Comparison of ENCODE assay signal across 7 mouse cellular contexts in genomic region chr2:18056786-18057255, GRCm38 (mm10). TPM values are rescaled to one million over a fixed set of nuclear protein-coding genes. Genes with fewer than 3 reads are reported as not detected.
A peak's percentile ranks its signal among the peaks of the same experiment; 100 is the strongest.
DNase-seq lines count a peak whose midpoint lies in the region; ATAC-seq lines count a peak whose summit lies in the region.

No protein-coding gene starts in this region.

- peaks cover 65% of the 10 kb centered on the region for H3K4me1 ChIP-seq in midbrain, embryonic 10.5 days

- peak; percentile 95 for DNase-seq in adipocyte (ENCODE audit: low spot score)
- DNase-seq in embryo, embryonic 10.5 days (ENCODE audit: low spot score), result peak; percentile 96
- DNase-seq in gastrocnemius, postnatal 10 days, result peak; percentile 89
- DNase-seq in left cerebral cortex, postnatal 14 days (ENCODE audit: low spot score in 2 of 2), result peak; percentile 80 to 84
- DNase-seq in midbrain, embryonic 10.5 days (ENCODE audit: low spot score), result peak; percentile 94
- peak; percentile 81 to 83 for DNase-seq in right cerebral cortex, postnatal 36 days (ENCODE audit: low spot score in 2 of 2)

- peak overlapping the region; percentile 100 for H3K27ac ChIP-seq in midbrain, embryonic 10.5 days (replicated peaks)

- ATAC-seq in inflammation-experienced regulatory T-cells, adult 6 months, result peak; percentile 79

- H3K36me3 ChIP-seq in midbrain, embryonic 10.5 days, result no peaks in the 10 kb centered on the region

- no peaks in the 10 kb centered on the region for H3K27me3 ChIP-seq in midbrain, embryonic 10.5 days (ENCODE audit: low read depth, poor library complexity, severe bottlenecking)

- H3K9me3 ChIP-seq in midbrain, embryonic 10.5 days (replicated peaks), result no peaks in the 10 kb centered on the region

- WGBS in midbrain, embryonic 10.5 days, result under 1% methylated on average over 41 of the region's 50 CpGs

- H3K4me3 ChIP-seq in midbrain, embryonic 10.5 days, result peak overlapping the region; percentile 81

- intact Hi-C loops in left cerebral cortex, postnatal 14 days (cut with DNase I), result no loop called here

RNA-seq across cellular contexts. Expression of gene Mllt10, which starts 1.8 kb away (rescaled TPM):
- 10 to 100 TPM; 21.7 to 33.1 TPM for total RNA-seq in gastrocnemius, postnatal 10 days (2021)
- polyA plus RNA-seq in inflammation-experienced regulatory T-cells, adult 6 months (2017; shearing (Covaris generic)), result 10 to 100 TPM; 26.7 to 44.6 (median 37.8) TPM
- total RNA-seq in left cerebral cortex, postnatal 14 days (2021), result 10 to 100 TPM; 47.7 TPM
- 66.9 and 71.0 TPM in 2 replicates for polyA plus RNA-seq in midbrain, embryonic 10.5 days (2016; fragmentation: Nextera tagmentation; extraction: Ambion mirVana)

RNA-seq across cellular contexts. Expression of gene Skida1, which starts 8.0 kb away (rescaled TPM):
- total RNA-seq in gastrocnemius, postnatal 10 days (2021), result 1 to 10 TPM; 2.0 to 2.1 TPM
- polyA plus RNA-seq in inflammation-experienced regulatory T-cells, adult 6 months (2017; shearing (Covaris generic)), result 1 to 10 TPM in 1 of 3 experiments, under 1 TPM in 2; 0.37 to 1.0 (median 0.83) TPM
- 1 to 10 TPM; 7.1 to 8.1 TPM for total RNA-seq in left cerebral cortex, postnatal 14 days (2021)
- 19.3 and 22.7 TPM in 2 replicates for polyA plus RNA-seq in midbrain, embryonic 10.5 days (2016; fragmentation: Nextera tagmentation; extraction: Ambion mirVana)

RNA-seq across cellular contexts. Expression of gene A930004D18Rik, which starts 19.3 kb away (rescaled TPM):
- 1 to 10 TPM; 2.2 to 2.7 TPM for total RNA-seq in gastrocnemius, postnatal 10 days (2021)
- polyA plus RNA-seq in inflammation-experienced regulatory T-cells, adult 6 months (2017; shearing (Covaris generic)), result 1 to 10 TPM in 2 of 3 experiments, under 1 TPM in 1; 0.17 to 4.6 (median 2.0) TPM
- total RNA-seq in left cerebral cortex, postnatal 14 days (2021), result 1 to 10 TPM; 1.5 to 1.6 TPM
- 25.0 and 25.1 TPM in 2 replicates for polyA plus RNA-seq in midbrain, embryonic 10.5 days (2016; fragmentation: Nextera tagmentation; extraction: Ambion mirVana)

Comparison
In these comparisons a context has a peak if more than half of its experiments do, and no peak if none do; other contexts are left out.
1. Peak in every context shown above with its lines: DNase-seq, ATAC-seq, H3K4me3 ChIP-seq and H3K27ac ChIP-seq.